Mouse (Mus musculus) granulocyte monocyte progenitor cell, adult 5-6 weeks (primary cell): ENCODE results near the gene Hdac10. TPM values are rescaled to one million over a fixed set of nuclear protein-coding genes. Genes with fewer than 3 reads are reported as not detected.

Source experiments
- ATAC-seq: replicated peaks from 2 replicates; pipeline ENCODE4 v1.8.0; 2016; ENCODE audit warnings: mild to moderate bottlenecking, moderate TSS enrichment, inconsistent platforms; ENCODE audit not compliant: poor library complexity, severe bottlenecking
- total RNA-seq, 2 experiments: library from RNA; stranded (forward) in 1 of 2; stranded (reverse) in 1 of 2; fragments of 200-712, 200-1000 nt in 1 of 2; fragments of >200 nt in 1 of 2; fragmentation: Nextera tagmentation in 1 of 2; gene quantifications; 2 replicates each; pipeline ENCODE4 v1.2.3; 2014 to 2017

Hdac10 gene
- total RNA-seq (2014; fragmentation: Nextera tagmentation) (11.3 and 14.7 TPM in 2 replicates), total RNA-seq (2017) (11.2 and 13.9 TPM in 2 replicates)

- peak; percentile 55 for ATAC-seq
Observed at GRCm38 (mm10) chr15:89128382-89129350, at the start of gene Hdac10. Hdac10 (minus strand) TSS chr15:89128700.

- peak; percentile 66 for ATAC-seq
Observed at GRCm38 (mm10) chr15:89177576-89178259, 49.2 kb upstream of the Hdac10 start.

GRCm38 (mm10) chr15:89177121-89177520 lies 48.6 kb upstream of the Hdac10 start:
- peak; percentile 12 for ATAC-seq

- ATAC-seq: no peak
Observed at GRCm38 (mm10) chr15:89175411-89176155, 47.1 kb upstream of the Hdac10 start.

- no peak for ATAC-seq
Observed at GRCm38 (mm10) chr15:89174889-89175339, 46.4 kb upstream of the Hdac10 start.

- 0 out of 2 replicates have a peak, but pooled peaks have one; percentile 5 for ATAC-seq
Observed at GRCm38 (mm10) chr15:89173906-89174214, 45.4 kb upstream of the Hdac10 start.

- ATAC-seq: no peak
Observed at GRCm38 (mm10) chr15:89173024-89173905, 44.8 kb upstream of the Hdac10 start.

GRCm38 (mm10) chr15:89172276-89172935 lies 43.9 kb upstream of the Hdac10 start:
- ATAC-seq: peak; percentile 45

- ATAC-seq: peak; percentile 28
Observed at GRCm38 (mm10) chr15:89171526-89172051, 43.1 kb upstream of the Hdac10 start.

- ATAC-seq: peak; percentile 17; the same call in 1 of the 2 replicates
Observed at GRCm38 (mm10) chr15:89170102-89170501, 41.6 kb upstream of the Hdac10 start.

- ATAC-seq: no peak
Observed at GRCm38 (mm10) chr15:89169431-89169830, 40.9 kb upstream of the Hdac10 start.

GRCm38 (mm10) chr15:89168922-89169321 lies 40.4 kb upstream of the Hdac10 start:
- ATAC-seq: no peak

GRCm38 (mm10) chr15:89165478-89165877 lies 37.0 kb upstream of the Hdac10 start:
- no peak for ATAC-seq

- no peak for ATAC-seq
Observed at GRCm38 (mm10) chr15:89161397-89161796, 32.9 kb upstream of the Hdac10 start.

- no peak for ATAC-seq
Observed at GRCm38 (mm10) chr15:89158516-89158915, 30.0 kb upstream of the Hdac10 start.

- peak; percentile 88 for ATAC-seq
Observed at GRCm38 (mm10) chr15:89157954-89158353, 29.5 kb upstream of the Hdac10 start.

GRCm38 (mm10) chr15:89152312-89152711 lies 23.8 kb upstream of the Hdac10 start:
- ATAC-seq: no peak

- peak; percentile 66 for ATAC-seq
Observed at GRCm38 (mm10) chr15:89150041-89150390, 21.5 kb upstream of the Hdac10 start.
